Mouse (Mus musculus) lung, postnatal 0 days (tissue): Measurements from ENCODE around the gene Gng8.

Source experiments
- CTCF ChIP-seq: IDR thresholded peaks from 2 replicates; pipeline ENCODE4 v1.5.1; 2016; ENCODE audit warnings: antibody characterized with exemption, mild to moderate bottlenecking
- EP300 ChIP-seq: IDR thresholded peaks from 2 replicates; pipeline ENCODE4 v1.6.1; 2016; ENCODE audit warnings: antibody characterized with exemption, mild to moderate bottlenecking, control low read depth

DNA sequence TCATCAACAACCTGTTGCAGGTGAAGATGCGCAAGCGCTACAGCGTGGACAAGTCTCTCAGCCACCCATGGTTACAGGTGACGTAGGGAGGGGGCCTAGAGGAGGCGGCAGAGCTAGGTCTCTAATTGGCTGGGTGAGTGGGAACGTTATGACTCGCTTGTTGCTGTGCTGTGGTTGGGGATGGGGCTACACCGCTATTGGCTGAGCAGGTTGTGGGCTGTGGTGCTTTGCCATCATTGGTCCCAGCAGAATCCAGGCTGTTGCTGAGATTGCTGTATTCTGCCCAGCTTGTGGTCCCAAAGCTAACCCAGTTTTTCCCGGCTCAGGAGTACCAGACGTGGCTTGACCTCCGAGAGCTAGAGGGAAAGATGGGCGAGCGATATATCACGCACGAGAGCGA is 22.1 kb upstream of the Gng8 start:
- no peak for TF ChIP-seq EP300
- no peak for TF ChIP-seq CTCF
